Mouse (Mus musculus): Measurements from ENCODE around the gene Imp4.

- TF ChIP-seq CTCF (IDR thresholded peaks at IDR 0.05; ENCODE audit: low read depth) = no peak
- TF ChIP-seq EP300 (IDR thresholded peaks at IDR 0.05; ENCODE audit: low read depth) = no peak
Measured at GRCm38 (mm10) chr1:34433891-34434521, 5.6 kb upstream of the Imp4 start.

Data from liver, embryonic 14.5 days (tissue).